Mouse (Mus musculus): ENCODE data around the gene Eid1. TPM values are rescaled to one million over a fixed set of nuclear protein-coding genes. Genes with fewer than 3 reads are reported as not detected.

Gene Eid1
- polyA plus RNA-seq, 1 experiment from 2014 or later, result 91.4 TPM

GRCm38 (mm10) chr2:125701606-125702005, 28.7 kb downstream of the Eid1 start:
- Histone ChIP-seq H3K9me3 (ENCODE audit: low read length) (no peaks in the 10 kb centered on the region), H3K36me3 (ENCODE audit: insufficient read depth, low read length) (no peaks in the 10 kb centered on the region), H3K4me3 (ENCODE audit: low read depth, low read length) (no peak overlapping the region), H3K27ac (ENCODE audit: low read length) (no peak overlapping the region), H3K27me3 (replicated peaks; ENCODE audit: insufficient read depth, low read length) (no peaks in the 10 kb centered on the region), H3K9ac (replicated peaks; ENCODE audit: low read depth) (no peak overlapping the region), H3K4me1 (ENCODE audit: insufficient read depth, low read depth, low read length) (no peaks in the 10 kb centered on the region), H3K4me2 (replicated peaks; ENCODE audit: low read depth, low read length) (no peak overlapping the region)
- WGBS, result 65% methylated on average over 2 of the region's 2 CpGs
- ATAC-seq, result no peak
- no peak for DNase-seq (ENCODE audit: low spot score)
- no peak for TF ChIP-seq CTCF (IDR thresholded peaks at IDR 0.05)
- no peak for TF ChIP-seq EP300 (IDR thresholded peaks at IDR 0.05)

DNA sequence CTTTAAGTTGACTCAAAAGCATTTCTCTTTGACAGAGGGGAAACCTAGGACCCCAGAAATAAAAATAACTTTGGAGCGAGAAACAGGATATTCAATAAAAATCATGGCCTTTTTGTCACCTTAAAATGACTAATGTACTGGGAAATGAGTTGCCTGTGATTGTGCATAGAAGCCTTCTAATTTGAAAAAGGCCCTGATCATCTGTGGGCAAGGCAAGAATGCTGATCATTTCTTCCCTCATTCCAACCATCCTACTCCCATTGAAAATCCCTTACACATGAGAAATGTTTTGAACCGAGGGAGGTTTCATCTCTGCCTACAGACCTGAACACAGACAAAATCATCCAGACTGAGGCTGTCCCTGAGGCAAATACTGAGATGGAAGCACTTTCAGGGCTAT, 30.0 kb downstream of the Eid1 start:
- no peak for DNase-seq (ENCODE audit: low spot score)
- Histone ChIP-seq H3K27ac (ENCODE audit: low read length) (no peak overlapping the region), H3K9ac (replicated peaks; ENCODE audit: low read depth) (no peak overlapping the region), H3K36me3 (ENCODE audit: insufficient read depth, low read length) (no peaks in the 10 kb centered on the region), H3K4me2 (replicated peaks; ENCODE audit: low read depth, low read length) (no peak overlapping the region), H3K4me3 (ENCODE audit: low read depth, low read length) (no peak overlapping the region), H3K4me1 (ENCODE audit: insufficient read depth, low read depth, low read length) (no peaks in the 10 kb centered on the region), H3K27me3 (replicated peaks; ENCODE audit: insufficient read depth, low read length) (no peaks in the 10 kb centered on the region), H3K9me3 (ENCODE audit: low read length) (no peaks in the 10 kb centered on the region)
- ATAC-seq, result no peak
- TF ChIP-seq EP300 (IDR thresholded peaks at IDR 0.05) (no peak), CTCF (IDR thresholded peaks at IDR 0.05) (no peak)
- 78% methylated on average over 2 of the region's 2 CpGs for WGBS

DNA sequence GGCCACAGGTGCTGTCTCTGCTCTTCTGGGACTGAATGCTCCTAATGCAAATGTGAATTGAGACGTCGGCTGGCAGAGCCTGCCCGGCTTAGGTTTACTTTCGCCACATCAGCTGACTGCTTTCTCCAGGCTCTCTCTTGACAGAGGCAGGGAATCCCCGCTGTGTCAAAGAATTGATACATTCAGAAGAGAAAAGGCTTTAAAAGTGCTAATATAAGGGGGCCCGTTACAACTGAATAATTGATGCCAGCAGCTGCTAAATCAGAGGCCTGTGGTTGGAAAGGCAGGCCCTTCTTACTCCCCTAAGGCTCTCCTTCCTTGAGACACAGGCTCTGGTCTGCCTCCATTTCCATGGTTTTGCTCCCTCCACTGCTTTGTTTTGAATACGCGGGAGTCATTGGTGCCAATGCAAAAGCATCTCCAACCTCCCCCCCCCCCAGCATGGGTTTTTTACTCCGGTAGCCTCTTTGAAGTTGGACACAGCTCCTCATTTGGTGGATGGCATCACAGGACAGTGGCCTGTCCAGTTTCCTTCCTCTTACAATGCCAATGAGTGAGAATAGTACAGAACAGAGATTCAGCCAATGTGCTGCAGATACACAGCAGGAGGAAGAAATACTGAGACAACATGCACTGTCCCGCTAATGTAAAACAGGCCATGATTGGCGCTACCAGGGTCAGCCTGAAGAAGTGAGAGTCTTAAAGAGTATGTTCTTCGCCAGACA, 32.2 kb downstream of the Eid1 start:
- H3K4me3 ChIP-seq (ENCODE audit: low read depth, low read length), result no peak overlapping the region
- H3K4me2 ChIP-seq (replicated peaks; ENCODE audit: low read depth, low read length), result no peak overlapping the region
- no peak for ATAC-seq
- no peak overlapping the region for H3K27ac ChIP-seq (ENCODE audit: low read length)
- H3K9ac ChIP-seq (replicated peaks; ENCODE audit: low read depth), result no peak overlapping the region
- no peaks in the 10 kb centered on the region for H3K9me3 ChIP-seq (ENCODE audit: low read length)
- no peaks in the 10 kb centered on the region for H3K4me1 ChIP-seq (ENCODE audit: insufficient read depth, low read depth, low read length)
- no peaks in the 10 kb centered on the region for H3K36me3 ChIP-seq (ENCODE audit: insufficient read depth, low read length)
- TF ChIP-seq CTCF (IDR thresholded peaks at IDR 0.05), result no peak
- TF ChIP-seq EP300 (IDR thresholded peaks at IDR 0.05), result no peak
- no peak for DNase-seq (ENCODE audit: low spot score)
- no peaks in the 10 kb centered on the region for H3K27me3 ChIP-seq (replicated peaks; ENCODE audit: insufficient read depth, low read length)
- WGBS, result 67% methylated on average over 12 of the region's 12 CpGs

DNA sequence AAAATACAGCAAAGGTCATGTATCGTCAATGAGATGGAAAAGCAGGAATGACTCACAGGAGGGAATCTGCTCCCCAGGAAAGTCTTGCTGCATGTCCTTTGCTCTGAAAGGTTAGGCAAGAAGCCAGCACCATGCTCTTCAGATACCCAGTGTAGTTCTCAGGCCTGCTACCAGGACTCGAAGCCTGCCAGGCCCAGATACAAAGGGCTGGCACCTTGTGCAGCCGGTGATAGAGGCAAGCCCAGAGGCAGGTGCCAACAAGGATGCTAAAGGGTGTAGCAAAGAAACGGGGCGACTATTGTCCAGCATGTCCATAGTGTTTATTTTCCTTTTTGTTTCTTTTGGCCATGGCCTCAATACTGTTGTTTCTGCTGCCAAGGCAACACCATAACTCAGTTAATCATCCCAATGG, 33.6 kb downstream of the Eid1 start:
- Histone ChIP-seq H3K9ac (replicated peaks; ENCODE audit: low read depth) (no peak overlapping the region), H3K27ac (ENCODE audit: low read length) (no peak overlapping the region), H3K27me3 (replicated peaks; ENCODE audit: insufficient read depth, low read length) (no peaks in the 10 kb centered on the region), H3K9me3 (ENCODE audit: low read length) (no peaks in the 10 kb centered on the region), H3K4me3 (ENCODE audit: low read depth, low read length) (no peak overlapping the region), H3K4me1 (ENCODE audit: insufficient read depth, low read depth, low read length) (no peaks in the 10 kb centered on the region), H3K4me2 (replicated peaks; ENCODE audit: low read depth, low read length) (no peak overlapping the region), H3K36me3 (ENCODE audit: insufficient read depth, low read length) (no peaks in the 10 kb centered on the region)
- no peak for TF ChIP-seq CTCF (IDR thresholded peaks at IDR 0.05)
- no peak for TF ChIP-seq EP300 (IDR thresholded peaks at IDR 0.05)
- 46% methylated on average over 5 of the region's 5 CpGs for WGBS
- ATAC-seq (peak; percentile 41), DNase-seq (ENCODE audit: low spot score) (peak; percentile 49)

- Histone ChIP-seq H3K4me1 (ENCODE audit: insufficient read depth, low read depth, low read length) (no peaks in the 10 kb centered on the region), H3K9me3 (ENCODE audit: low read length) (no peaks in the 10 kb centered on the region), H3K4me3 (ENCODE audit: low read depth, low read length) (no peak overlapping the region), H3K27ac (ENCODE audit: low read length) (no peak overlapping the region), H3K36me3 (ENCODE audit: insufficient read depth, low read length) (no peaks in the 10 kb centered on the region), H3K9ac (replicated peaks; ENCODE audit: low read depth) (no peak overlapping the region), H3K4me2 (replicated peaks; ENCODE audit: low read depth, low read length) (no peak overlapping the region), H3K27me3 (replicated peaks; ENCODE audit: insufficient read depth, low read length) (peaks cover 3% of the 10 kb centered on the region; the same call in 1 of the 2 replicates)
- 76% methylated on average over 8 of the region's 8 CpGs for WGBS
- TF ChIP-seq EP300 (IDR thresholded peaks at IDR 0.05) (no peak), CTCF (IDR thresholded peaks at IDR 0.05) (no peak)
- ATAC-seq, result no peak
- no peak for DNase-seq (ENCODE audit: low spot score)
Observed at GRCm38 (mm10) chr2:125716599-125716998, 43.7 kb downstream of the Eid1 start.

DNA sequence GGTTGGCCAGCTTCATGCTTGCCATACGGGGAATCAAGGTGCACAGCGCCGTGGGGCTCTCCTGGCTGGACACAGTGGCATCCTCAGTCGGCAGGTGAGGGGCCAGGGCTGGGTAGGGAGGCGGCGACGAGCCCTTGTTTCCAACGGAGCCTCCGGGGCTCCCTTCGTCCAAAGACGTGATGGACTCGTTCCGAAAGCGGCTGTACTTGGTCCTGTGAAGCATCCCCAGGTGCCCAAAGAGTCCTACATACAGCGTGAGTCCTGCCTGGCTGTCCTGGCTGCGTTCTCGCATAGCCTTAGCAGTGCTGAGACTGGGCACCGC, 50.2 kb downstream of the Eid1 start:
- H3K36me3 ChIP-seq (ENCODE audit: insufficient read depth, low read length), result no peaks in the 10 kb centered on the region
- peaks cover 18% of the 10 kb centered on the region; the same call in 1 of the 2 replicates for H3K4me1 ChIP-seq (ENCODE audit: insufficient read depth, low read depth, low read length)
- DNase-seq (ENCODE audit: low spot score) (no peak), ATAC-seq (no peak)
- H3K9ac ChIP-seq (replicated peaks; ENCODE audit: low read depth), result peak overlapping the region; percentile 16; the same call in 1 of the 2 replicates
- H3K4me2 ChIP-seq (replicated peaks; ENCODE audit: low read depth, low read length), result peak overlapping the region; percentile 96
- H3K27ac ChIP-seq (ENCODE audit: low read length), result no peak overlapping the region
- TF ChIP-seq CTCF (IDR thresholded peaks at IDR 0.05) (no peak), EP300 (IDR thresholded peaks at IDR 0.05) (no peak)
- H3K27me3 ChIP-seq (replicated peaks; ENCODE audit: insufficient read depth, low read length), result peaks cover 16% of the 10 kb centered on the region
- 4% methylated on average over 18 of the region's 18 CpGs for WGBS
- no peaks in the 10 kb centered on the region for H3K9me3 ChIP-seq (ENCODE audit: low read length)
- peak overlapping the region; percentile 41 for H3K4me3 ChIP-seq (ENCODE audit: low read depth, low read length)

Data from lung, postnatal 0 days (tissue).